Mouse (Mus musculus) testis, adult 2 months (tissue): ENCODE measurements around the gene B3galt5.

Experiments
- CTCF ChIP-seq: fragments of 200-500 bp; IDR thresholded peaks from 2 replicates; pipeline ENCODE4 v1.5.1; 2012; ENCODE audit warnings: low read depth, mild to moderate bottlenecking, inconsistent platforms, low read length, moderate library complexity; ENCODE audit not compliant: control insufficient read depth, insufficient read depth, insufficient replicate concordance
- POLR2A ChIP-seq: fragments of 200-500 bp; IDR thresholded peaks from 2 replicates; pipeline ENCODE4 v1.6.1; 2012; ENCODE audit warnings: low read depth, mild to moderate bottlenecking, inconsistent platforms, low read length, moderate library complexity; ENCODE audit not compliant: control insufficient read depth

GRCm38 (mm10) chr16:96351520-96351919 lies 115.9 kb downstream of the B3galt5 start:
- no peak for TF ChIP-seq POLR2A
- no peak for TF ChIP-seq CTCF
